Comparison of ENCODE assay signal across 8 mouse cellular contexts in genomic region chr9:40749832-40750620, GRCm38 (mm10). TPM values are rescaled to one million over a fixed set of nuclear protein-coding genes. Genes with fewer than 3 reads are reported as not detected.
DNase-seq lines count a peak whose midpoint lies in the region; ATAC-seq and TF ChIP-seq lines count a peak whose summit lies in the region.
"Had no signal": no experiment of that assay in that cellular context is flagged by ENCODE, and none has a peak within 500 bp of the region (broad histone marks: within the 10 kb centered on the region; RNA-seq: fewer than 3 reads in every experiment).

No protein-coding gene starts in this region.

- TF ChIP-seq CTCF in lung, embryonic 14.5 days (IDR thresholded peaks at IDR 0.05; ENCODE audit: low read depth) = peak; percentile 82
- peak; percentile 24; the same call in 1 of the 2 replicates for TF ChIP-seq CTCF in brain, embryonic 14.5 days (IDR thresholded peaks at IDR 0.05; ENCODE audit: borderline replicate concordance, extremely low read depth, insufficient read depth, insufficient read length)
- peak; percentile 84 for TF ChIP-seq CTCF in kidney, postnatal 0 days (IDR thresholded peaks at IDR 0.05; ENCODE audit: low read depth)

- H3K9me3 ChIP-seq in lung, embryonic 14.5 days (ENCODE audit: low read depth, low read length) = no peaks in the 10 kb centered on the region
- no peaks in the 10 kb centered on the region for H3K9me3 ChIP-seq in forebrain, embryonic 14.5 days (replicated peaks; ENCODE audit: control insufficient read depth, low read length)
- no peaks in the 10 kb centered on the region for H3K9me3 ChIP-seq in kidney, postnatal 0 days (replicated peaks; ENCODE audit: low read length)
- H3K9me3 ChIP-seq: liver, embryonic 15.5 days had no signal

- 67% methylated on average over 8 of the region's 8 CpGs for WGBS in lung, embryonic 14.5 days
- 74% methylated on average over 8 of the region's 8 CpGs for WGBS in forebrain, embryonic 14.5 days
- 64% methylated on average over 8 of the region's 8 CpGs for WGBS in kidney, postnatal 0 days

- DNase-seq in lung, embryonic 14.5 days = peak; percentile 93
- no peak for DNase-seq in lung, adult 18-20 months
- DNase-seq in brain, embryonic 14.5 days (ENCODE audit: low read depth) = peak; percentile 89
- DNase-seq in forebrain, embryonic 14.5 days (ENCODE audit: low spot score) = peak; percentile 92
- DNase-seq in kidney, postnatal 0 days (ENCODE audit: low spot score) = peak; percentile 96
- DNase-seq in spleen, postnatal 14 days (ENCODE audit: low spot score in 2 of 2) = no peak

- no peak for TF ChIP-seq POLR2A in brain, embryonic 14.5 days (IDR thresholded peaks at IDR 0.05; ENCODE audit: borderline replicate concordance, extremely low read depth, insufficient read depth, insufficient read length, poor library complexity, severe bottlenecking)

- no peak overlapping the region for H3K4me3 ChIP-seq in lung, embryonic 14.5 days (ENCODE audit: low read depth, low read length)
- no peak overlapping the region for H3K4me3 ChIP-seq in forebrain, embryonic 14.5 days (ENCODE audit: low read depth, low read length)
- H3K4me3 ChIP-seq in kidney, postnatal 0 days (replicated peaks; ENCODE audit: low read depth, low read length) = no peak overlapping the region
- H3K4me3 ChIP-seq: liver, embryonic 15.5 days had no signal

- no peak overlapping the region for H3K4me2 ChIP-seq in lung, embryonic 14.5 days
- H3K4me2 ChIP-seq in forebrain, embryonic 14.5 days (ENCODE audit: low read length) = no peak overlapping the region
- H3K4me2 ChIP-seq in kidney, postnatal 0 days (ENCODE audit: low read length) = no peak overlapping the region
- H3K4me2 ChIP-seq: liver, embryonic 15.5 days had no signal

- H3K4me1 ChIP-seq in lung, embryonic 14.5 days (ENCODE audit: insufficient read depth) = no peaks in the 10 kb centered on the region
- peaks cover 12% of the 10 kb centered on the region for H3K4me1 ChIP-seq in forebrain, embryonic 14.5 days (ENCODE audit: control insufficient read depth, insufficient read depth, low read length)
- H3K4me1 ChIP-seq in kidney, postnatal 0 days (replicated peaks; ENCODE audit: insufficient read depth, low read length) = no peaks in the 10 kb centered on the region
- H3K4me1 ChIP-seq: liver, embryonic 15.5 days had no signal

- peak; percentile 77 for ATAC-seq in lung, embryonic 14.5 days (ENCODE audit: insufficient read depth)
- peak; percentile 68 for ATAC-seq in forebrain, embryonic 14.5 days
- ATAC-seq in kidney, postnatal 0 days (replicated peaks; ENCODE audit: low FRiP score, low read depth) = no peak
- peak; percentile 49 for ATAC-seq in neutrophil, adult 5-6 weeks (ENCODE audit: extremely low read depth, insufficient number of reproducible peaks, low FRiP score, poor library complexity, severe bottlenecking)

- H3K36me3 ChIP-seq in lung, embryonic 14.5 days (ENCODE audit: insufficient read depth) = no peaks in the 10 kb centered on the region
- H3K36me3 ChIP-seq in forebrain, embryonic 14.5 days (ENCODE audit: control insufficient read depth, insufficient read depth, low read length) = no peaks in the 10 kb centered on the region
- H3K36me3 ChIP-seq in kidney, postnatal 0 days (ENCODE audit: insufficient read depth, low read length) = no peaks in the 10 kb centered on the region
- H3K36me3 ChIP-seq: liver, embryonic 15.5 days had no signal

- H3K27me3 ChIP-seq in lung, embryonic 14.5 days (ENCODE audit: insufficient read depth, low read length) = no peaks in the 10 kb centered on the region
- no peaks in the 10 kb centered on the region for H3K27me3 ChIP-seq in forebrain, embryonic 14.5 days (replicated peaks; ENCODE audit: control insufficient read depth, insufficient read depth, low read length)
- no peaks in the 10 kb centered on the region for H3K27me3 ChIP-seq in kidney, postnatal 0 days (ENCODE audit: insufficient read depth, low read length)
- H3K27me3 ChIP-seq: liver, embryonic 15.5 days had no signal

- no peak overlapping the region for H3K9ac ChIP-seq in lung, embryonic 14.5 days
- no peak overlapping the region; the same call in 1 of the 2 replicates for H3K9ac ChIP-seq in forebrain, embryonic 14.5 days (ENCODE audit: low read length)
- H3K9ac ChIP-seq in kidney, postnatal 0 days (ENCODE audit: low read depth, low read length) = no peak overlapping the region
- H3K9ac ChIP-seq: liver, embryonic 15.5 days had no signal

- H3K27ac ChIP-seq in lung, embryonic 14.5 days (ENCODE audit: low read depth) = no peak overlapping the region
- H3K27ac ChIP-seq in forebrain, embryonic 14.5 days (ENCODE audit: low read depth, low read length) = 0 out of 2 replicates have a peak overlapping the region, but pooled peaks have one; percentile 17
- no peak overlapping the region for H3K27ac ChIP-seq in kidney, postnatal 0 days
- H3K27ac ChIP-seq: liver, embryonic 15.5 days had no signal

RNA-seq across cellular contexts. Expression of gene Hspa8, which starts 50.8 kb away (rescaled TPM):
- polyA plus RNA-seq in lung, embryonic 14.5 days (2014; fragmentation: Nextera tagmentation; extraction: Ambion mirVana) = 2,522 and 2,633 TPM in 2 replicates
- 2,783 and 3,166 TPM in 2 replicates for polyA plus RNA-seq in brain, embryonic 14.5 days (2012; rRNA removed)
- polyA plus RNA-seq in forebrain, embryonic 14.5 days (2014; fragmentation: Nextera tagmentation; extraction: Ambion mirVana) = 3,062 and 3,353 TPM in 2 replicates
- 1,937 and 2,022 TPM in 2 replicates for polyA plus RNA-seq in kidney, postnatal 0 days (2015; fragmentation: Nextera tagmentation; extraction: Ambion mirVana)
- total RNA-seq in neutrophil, adult 5-6 weeks (2017) = 1,488 and 1,684 TPM in 2 replicates

Comparison
In these comparisons a context has a peak if more than half of its experiments do, and no peak if none do; other contexts are left out.
1. DNase-seq: peak in lung, embryonic 14.5 days (single experiment), brain, embryonic 14.5 days (single experiment), forebrain, embryonic 14.5 days (single experiment) and kidney, postnatal 0 days (single experiment); none in lung, adult 18-20 months (0 of 2) and spleen, postnatal 14 days (0 of 2).
2. CTCF ChIP-seq: peak in every context shown above with its lines; median percentile 84 in kidney, postnatal 0 days; 82 in lung, embryonic 14.5 days; 24 in brain, embryonic 14.5 days.